Mouse (Mus musculus) liver, embryonic 14.5 days (tissue): ENCODE measurements around the gene Pla2r1. TPM values are rescaled to one million over a fixed set of nuclear protein-coding genes. Genes with fewer than 3 reads are reported as not detected.

Experiments
- ATAC-seq: fragments of 200-750 bp; cut with Nextera tagmentation; 2 replicates; pipeline ENCODE4 v1.8.0; 2017; ENCODE audit warnings: moderate number of reproducible peaks, mild to moderate bottlenecking, moderate library complexity; ENCODE audit not compliant: insufficient read depth
- DNase-seq, 3 experiments: peaks; one replicate each; pipeline ENCODE4 v3.0.0-alpha.2; 2012 to 2013; ENCODE audit warnings: low read depth in 3 of 3, low spot score in 3 of 3
- H3K27ac ChIP-seq: fragments of 300-500 bp; sonication (generic); 2 replicates; pipeline ENCODE4 v1.5.1; 2014; ENCODE audit warnings: moderate library complexity, mild to moderate bottlenecking, control low read depth, inconsistent platforms
- H3K27me3 ChIP-seq: fragments of 300-500 bp; sonication (generic); 2 replicates; pipeline ENCODE4 v1.6.1; 2014; ENCODE audit warnings: mild to moderate bottlenecking, low read length, moderate library complexity; ENCODE audit not compliant: control insufficient read depth, insufficient read depth
- H3K36me3 ChIP-seq: fragments of 300-500 bp; sonication (generic); replicated peaks from 2 replicates; pipeline ENCODE4 v1.6.1; 2014; ENCODE audit warnings: low read depth; ENCODE audit not compliant: control insufficient read depth, insufficient read depth
- H3K4me1 ChIP-seq, 2 experiments: fragments of 200-500 bp in 1 of 2; fragments of 300-500 bp in 1 of 2; sonication (generic) in 1 of 2; replicated peaks; 2 replicates each; pipeline ENCODE4 v1.6.1; 2012 to 2014; ENCODE audit warnings: antibody characterized with exemption in 1 of 2, inconsistent platforms in 1 of 2, low read length in 1 of 2; ENCODE audit not compliant: control insufficient read depth in 2 of 2, insufficient read depth in 2 of 2
- H3K4me2 ChIP-seq: fragments of 300-500 bp; sonication (generic); 2 replicates; pipeline ENCODE4 v1.6.1; 2014; ENCODE audit warnings: low read depth, mild to moderate bottlenecking, control low read depth, moderate library complexity
- H3K4me3 ChIP-seq, 2 experiments: fragments of 200-500 bp in 1 of 2; fragments of 300-500 bp in 1 of 2; sonication (generic) in 1 of 2; 2 replicates each; pipeline ENCODE4 v1.5.1; 2012 to 2014; ENCODE audit warnings: low read depth in 2 of 2, low read length in 2 of 2, mild to moderate bottlenecking in 2 of 2, control low read depth in 1 of 2, inconsistent platforms in 1 of 2, moderate library complexity in 1 of 2; ENCODE audit not compliant: insufficient read depth in 1 of 2
- H3K9ac ChIP-seq: fragments of 300-500 bp; sonication (generic); replicated peaks from 2 replicates; pipeline ENCODE4 v1.6.1; 2014; ENCODE audit warnings: mild to moderate bottlenecking, control low read depth, moderate library complexity
- H3K9me3 ChIP-seq: fragments of 300-500 bp; sonication (generic); 2 replicates; pipeline ENCODE4 v1.6.1; 2016; ENCODE audit warnings: low read length, mixed read lengths; ENCODE audit not compliant: control insufficient read depth
- CTCF ChIP-seq: IDR thresholded peaks from 2 replicates; pipeline ENCODE4 v1.5.1; 2016; ENCODE audit warnings: antibody characterized with exemption, low read depth, control low read depth
- EP300 ChIP-seq: IDR thresholded peaks from 2 replicates; pipeline ENCODE4 v1.6.1; 2016; ENCODE audit warnings: antibody characterized with exemption, low read depth
- WGBS: fragments of 180-500 bp; shearing (Covaris S2); extraction: QIAGEN DNeasy Blood & Tissue Kit; methylation state at CpG from one replicate; pipeline ENCODE4 v1.1.7; 2014; ENCODE audit not compliant: insufficient replicate concordance; 5-methylcytosine and 5-hydroxymethylcytosine counted together
- polyA plus RNA-seq, 2 experiments: library from polyadenylated mRNA; depleted of rRNA in 1 of 2; stranded (reverse) in 1 of 2; unstranded in 1 of 2; fragments of >200 nt; fragmentation: Nextera tagmentation in 1 of 2; extraction: Ambion mirVana in 1 of 2; gene quantifications; 2 replicates each; pipeline versions ENCODE4 v1.2.1 to v1.2.3; 2012 to 2014

The Pla2r1 gene
- polyA plus RNA-seq, 2 experiments: 0.17 to 0.19 TPM

DNA sequence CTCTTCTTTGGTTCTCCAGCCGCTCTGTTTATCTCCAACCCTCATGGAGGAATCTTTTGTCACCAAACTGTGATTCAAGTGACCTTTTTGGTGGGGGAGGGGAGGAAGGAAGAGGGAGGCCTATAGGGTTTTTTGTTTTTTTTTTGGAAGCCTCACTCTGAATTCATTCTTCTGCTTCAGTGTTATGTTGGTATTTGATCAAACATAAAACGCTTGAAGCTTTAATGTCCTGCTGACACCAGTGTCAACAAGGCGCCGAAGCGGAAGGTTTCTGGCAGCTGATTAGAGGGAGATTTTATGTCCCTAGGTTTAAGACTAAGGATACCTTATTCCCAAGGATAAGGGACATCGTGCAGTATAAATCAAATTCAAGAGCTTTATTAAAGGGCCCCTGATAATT, 143.9 kb downstream of the Pla2r1 start:
- ATAC-seq (no peak), DNase-seq (no peak)
- 67% methylated on average over 6 of the region's 6 CpGs for WGBS
- H3K27ac ChIP-seq: no peak overlapping the region
- no peaks in the 10 kb centered on the region for H3K9me3 ChIP-seq
- TF ChIP-seq CTCF (no peak), EP300 (no peak)
- no peak overlapping the region for H3K4me3 ChIP-seq
- H3K4me1 ChIP-seq: peaks cover 0 to 7% of the 10 kb centered on the region in 2 experiments; a peak in 2 of 4 replicates
- no peak overlapping the region for H3K4me2 ChIP-seq
- no peak overlapping the region for H3K9ac ChIP-seq
- H3K36me3 ChIP-seq: no peaks in the 10 kb centered on the region
- H3K27me3 ChIP-seq: no peaks in the 10 kb centered on the region

DNA sequence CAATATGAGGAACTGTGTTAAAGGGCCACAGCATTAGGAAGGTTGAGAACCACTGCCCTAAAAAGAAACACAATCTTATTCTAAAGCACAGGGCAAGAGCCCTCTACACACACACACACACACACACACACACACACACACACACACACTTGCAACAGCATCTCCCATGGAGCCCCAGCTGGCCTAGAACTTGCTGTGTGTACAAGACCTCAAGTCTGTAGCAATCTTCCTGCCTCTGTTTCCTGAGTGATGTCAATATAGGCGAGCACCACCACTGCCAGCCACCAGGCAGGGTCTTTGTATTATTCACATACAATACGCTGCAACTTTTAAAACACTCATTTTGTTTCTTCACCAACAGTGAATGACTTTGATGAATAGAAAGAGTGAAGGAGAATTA, 145.7 kb downstream of the Pla2r1 start:
- no peak overlapping the region for H3K4me2 ChIP-seq
- H3K9me3 ChIP-seq: no peaks in the 10 kb centered on the region
- no peak overlapping the region for H3K27ac ChIP-seq
- H3K4me3 ChIP-seq: no peak overlapping the region
- peaks cover 0 to 6% of the 10 kb centered on the region in 2 experiments; a peak in 2 of 4 replicates for H3K4me1 ChIP-seq
- no peak overlapping the region for H3K9ac ChIP-seq
- no peak for DNase-seq
- WGBS: 46% methylated on average over 2 of the region's 2 CpGs
- ATAC-seq: no peak
- H3K27me3 ChIP-seq: no peaks in the 10 kb centered on the region
- no peaks in the 10 kb centered on the region for H3K36me3 ChIP-seq
- TF ChIP-seq CTCF: no peak
- no peak for TF ChIP-seq EP300

DNA sequence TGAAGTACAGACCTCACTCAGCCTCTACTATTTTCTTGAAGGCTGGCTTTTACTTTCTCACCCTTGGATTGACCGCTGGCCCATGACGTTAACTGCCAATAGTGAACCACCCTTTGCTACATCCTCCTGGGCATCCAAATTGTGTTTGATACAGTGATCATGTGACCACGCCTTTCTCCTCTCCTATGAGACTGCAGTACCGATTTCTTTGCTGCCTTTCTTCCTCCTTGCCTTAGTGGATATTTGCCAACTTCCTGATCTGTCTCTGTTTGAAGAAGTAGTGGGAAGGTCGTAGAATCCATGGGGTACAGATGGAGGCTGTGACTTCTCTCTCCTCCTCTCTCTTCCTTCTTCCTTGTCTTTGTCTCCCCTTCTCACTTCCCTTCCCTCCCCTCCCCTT, 147.7 kb downstream of the Pla2r1 start:
- TF ChIP-seq EP300: no peak
- ATAC-seq (no peak), DNase-seq (no peak)
- H3K4me3 ChIP-seq: no peak overlapping the region
- H3K4me2 ChIP-seq: no peak overlapping the region
- no peak overlapping the region for H3K9ac ChIP-seq
- H3K27ac ChIP-seq: no peak overlapping the region
- no peaks in the 10 kb centered on the region for H3K36me3 ChIP-seq
- 57% methylated on average over 5 of the region's 5 CpGs for WGBS
- peaks cover 0 to 7% of the 10 kb centered on the region in 2 experiments; a peak in 2 of 4 replicates for H3K4me1 ChIP-seq
- no peaks in the 10 kb centered on the region for H3K9me3 ChIP-seq
- no peaks in the 10 kb centered on the region for H3K27me3 ChIP-seq

DNA sequence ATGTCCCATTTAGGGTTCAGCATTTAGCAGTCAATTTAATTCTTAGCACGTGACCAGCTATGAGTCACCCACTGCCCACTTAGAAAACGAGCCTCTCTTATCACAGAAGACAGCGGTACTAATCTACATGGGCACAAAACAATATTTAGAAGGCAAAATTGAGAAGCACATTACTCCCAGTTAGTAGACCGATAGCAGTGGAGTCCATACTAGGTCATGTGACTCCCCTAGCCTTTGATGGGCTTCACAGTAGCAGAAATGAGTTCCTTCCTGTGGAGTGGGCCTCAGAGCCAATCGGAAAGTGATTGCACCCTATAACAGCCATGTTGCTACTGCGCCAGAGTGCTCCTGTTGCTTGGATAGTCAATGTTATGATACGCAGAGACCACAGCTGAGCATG, 148.3 kb downstream of the Pla2r1 start:
- Histone ChIP-seq H3K9ac (no peak overlapping the region), H3K4me3 (no peak overlapping the region), H3K4me2 (no peak overlapping the region), H3K36me3 (no peaks in the 10 kb centered on the region), H3K27me3 (no peaks in the 10 kb centered on the region), H3K9me3 (no peaks in the 10 kb centered on the region), H3K4me1 (peaks cover 0 to 4% of the 10 kb centered on the region in 2 experiments; a peak in 2 of 4 replicates), H3K27ac (no peak overlapping the region)
- ATAC-seq (no peak), DNase-seq (no peak)
- WGBS: 66% methylated on average over 7 of the region's 7 CpGs
- TF ChIP-seq EP300 (no peak), CTCF (no peak)

DNA sequence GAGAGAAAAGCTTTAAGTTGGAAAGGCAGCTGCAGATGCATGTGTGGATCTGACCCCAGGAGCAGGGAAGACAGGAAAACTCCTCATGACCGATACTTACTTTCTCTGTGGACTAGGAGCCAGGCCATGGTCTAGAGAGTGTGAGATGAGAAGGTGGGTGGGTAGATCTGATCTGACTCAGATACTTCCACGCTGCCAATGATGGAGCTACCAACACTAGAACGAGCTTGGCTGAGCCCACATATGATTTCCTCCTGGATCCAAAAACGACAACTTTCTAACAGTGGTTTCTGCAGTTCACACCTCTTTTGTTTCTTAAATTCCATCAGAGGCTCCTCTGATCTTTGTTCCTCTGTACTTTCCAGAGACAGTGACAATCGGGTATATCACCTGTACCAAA, 151.4 kb downstream of the Pla2r1 start:
- Histone ChIP-seq H3K4me1 (peaks cover 0 to 4% of the 10 kb centered on the region in 2 experiments; a peak in 2 of 4 replicates), H3K4me2 (no peak overlapping the region), H3K36me3 (no peaks in the 10 kb centered on the region), H3K27ac (no peak overlapping the region), H3K4me3 (no peak overlapping the region), H3K9me3 (no peaks in the 10 kb centered on the region), H3K27me3 (no peaks in the 10 kb centered on the region), H3K9ac (no peak overlapping the region)
- ATAC-seq (no peak), DNase-seq (no peak)
- 49% methylated on average over 5 of the region's 5 CpGs for WGBS
- TF ChIP-seq EP300 (no peak), CTCF (no peak)
